Mouse (Mus musculus) midbrain, embryonic 11.5 days (tissue): Measurements from ENCODE around the gene Ackr2. TPM values are rescaled to one million over a fixed set of nuclear protein-coding genes. Genes with fewer than 3 reads are reported as not detected.
A peak's percentile ranks its signal among the peaks of the same experiment; 100 is the strongest.

Source experiments
- ATAC-seq: fragments of 200-750 bp; cut with Nextera tagmentation; 2 replicates; pipeline ENCODE4 v1.8.0; 2017; ENCODE audit warnings: moderate TSS enrichment, moderate library complexity; ENCODE audit not compliant: low FRiP score
- DNase-seq: peaks from one replicate; pipeline ENCODE4 v3.0.0; 2015; ENCODE audit warnings: low spot score; ENCODE audit errors: missing footprints
- H3K27ac ChIP-seq: fragments of 300-500 bp; sonication (generic); 2 replicates; pipeline ENCODE4 v1.5.1; 2014; ENCODE audit warnings: low read depth, low read length
- H3K27me3 ChIP-seq: fragments of 300-500 bp; sonication (generic); 2 replicates; pipeline ENCODE4 v1.6.1; 2014; ENCODE audit warnings: mild to moderate bottlenecking, low read length, moderate library complexity, mixed read lengths; ENCODE audit not compliant: control insufficient read depth, insufficient read depth
- H3K36me3 ChIP-seq: fragments of 300-500 bp; sonication (generic); 2 replicates; pipeline ENCODE4 v1.6.1; 2014; ENCODE audit warnings: mild to moderate bottlenecking, low read length, moderate library complexity, mixed read lengths; ENCODE audit not compliant: control insufficient read depth, insufficient read depth
- H3K4me1 ChIP-seq: fragments of 300-500 bp; sonication (generic); 2 replicates; pipeline ENCODE4 v1.6.1; 2014; ENCODE audit warnings: low read length; ENCODE audit not compliant: control insufficient read depth, insufficient read depth
- H3K4me2 ChIP-seq: fragments of 300-500 bp; sonication (generic); 2 replicates; pipeline ENCODE4 v1.6.1; 2014; ENCODE audit warnings: mild to moderate bottlenecking, moderate library complexity
- H3K4me3 ChIP-seq: fragments of 300-500 bp; sonication (generic); 2 replicates; pipeline ENCODE4 v1.5.1; 2014; ENCODE audit warnings: low read depth, low read length
- H3K9ac ChIP-seq: fragments of 300-500 bp; sonication (generic); 2 replicates; pipeline ENCODE4 v1.6.1; 2014; ENCODE audit warnings: low read length
- H3K9me3 ChIP-seq: fragments of 300-500 bp; sonication (generic); 2 replicates; pipeline ENCODE4 v1.6.1; 2016; ENCODE audit warnings: low read length; ENCODE audit not compliant: control insufficient read depth
- WGBS: fragments of 180-500 bp; shearing (Covaris S2); extraction: QIAGEN DNeasy Blood & Tissue Kit; methylation state at CpG from one replicate; pipeline ENCODE4 v1.1.7; 2014; 5-methylcytosine and 5-hydroxymethylcytosine counted together
- polyA plus RNA-seq: library from polyadenylated mRNA; unstranded; fragments of >200 nt; fragmentation: Nextera tagmentation; extraction: Ambion mirVana; gene quantifications from 2 replicates; pipeline ENCODE4 v1.2.1, GENCODE M21; 2014

Gene Ackr2
- polyA plus RNA-seq, 1 experiment from 2014 or later: 1.6 TPM

GRCm38 (mm10) chr9:121937944-121938355 lies 39.8 kb downstream of the Ackr2 start:
- Histone ChIP-seq H3K36me3 (no peaks in the 10 kb centered on the region), H3K27me3 (no peaks in the 10 kb centered on the region), H3K9ac (peak overlapping the region; percentile 53; the same call in 1 of the 2 replicates), H3K4me1 (no peaks in the 10 kb centered on the region), H3K27ac (no peak overlapping the region), H3K4me3 (peak overlapping the region; percentile 43), H3K9me3 (no peaks in the 10 kb centered on the region), H3K4me2 (peak overlapping the region; percentile 47)
- ATAC-seq (peak; percentile 70), DNase-seq (no peak)
- 45% methylated on average over 19 of the region's 21 CpGs for whole genome bisulfite sequencing

DNA sequence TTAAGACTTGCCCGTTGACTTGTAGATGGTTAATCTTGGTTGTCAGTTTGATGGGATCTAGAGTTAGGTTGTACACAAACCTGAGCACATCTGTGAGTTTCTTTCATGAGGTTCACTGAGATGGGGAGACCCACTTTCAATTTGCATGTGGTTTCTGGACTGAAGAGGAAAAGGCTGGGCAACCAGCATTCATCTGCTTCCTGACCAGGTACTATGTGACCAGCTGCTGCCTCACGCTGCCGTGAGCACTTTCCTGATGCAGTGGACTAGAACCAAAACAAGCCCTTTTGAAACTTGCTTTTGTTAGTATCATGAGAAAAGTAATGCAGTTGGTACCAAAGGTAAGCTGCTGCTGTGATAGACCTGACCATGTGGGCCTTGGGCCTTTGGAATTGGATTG lies 44.9 kb downstream of the Ackr2 start:
- no peaks in the 10 kb centered on the region for H3K4me1 ChIP-seq
- no peak overlapping the region for H3K4me2 ChIP-seq
- no peaks in the 10 kb centered on the region for H3K36me3 ChIP-seq
- no peak overlapping the region for H3K4me3 ChIP-seq
- no peaks in the 10 kb centered on the region for H3K9me3 ChIP-seq
- H3K27ac ChIP-seq: no peak overlapping the region
- no peak overlapping the region for H3K9ac ChIP-seq
- H3K27me3 ChIP-seq: no peaks in the 10 kb centered on the region
- ATAC-seq (no peak), DNase-seq (no peak)
- 89% methylated on average over 3 of the region's 3 CpGs for WGBS

- DNase-seq (no peak), ATAC-seq (no peak)
- Histone ChIP-seq H3K9me3 (no peaks in the 10 kb centered on the region), H3K27ac (no peak overlapping the region), H3K27me3 (no peaks in the 10 kb centered on the region), H3K4me3 (no peak overlapping the region), H3K9ac (no peak overlapping the region), H3K4me1 (no peaks in the 10 kb centered on the region), H3K36me3 (no peaks in the 10 kb centered on the region), H3K4me2 (no peak overlapping the region)
- 85% methylated on average over 3 of the region's 3 CpGs for WGBS
These were observed 45.5 kb downstream of the Ackr2 start for GRCm38 (mm10) chr9:121943628-121944027.

DNA sequence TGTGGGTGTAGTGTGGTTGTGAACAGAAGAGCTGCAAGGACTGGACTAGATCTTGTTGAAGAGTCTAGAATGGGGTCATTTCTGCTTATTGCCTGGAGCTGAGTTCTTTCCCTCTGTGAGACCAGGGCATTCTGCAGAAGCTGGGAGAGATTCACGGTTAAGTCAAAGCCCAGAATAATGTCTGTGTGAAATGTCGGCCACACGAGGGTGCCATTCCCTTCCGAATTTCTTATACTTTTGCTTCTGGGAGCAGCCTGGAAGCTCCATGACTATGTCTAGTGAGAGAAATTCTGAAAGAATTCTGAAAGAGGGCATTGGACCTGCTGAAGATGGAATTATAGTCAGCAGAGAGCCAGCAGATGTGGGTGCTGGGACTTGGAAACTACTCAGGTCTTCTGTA lies 49.6 kb downstream of the Ackr2 start:
- DNase-seq (peak; percentile 92), ATAC-seq (no peak)
- Histone ChIP-seq H3K4me3 (no peak overlapping the region), H3K4me2 (no peak overlapping the region), H3K36me3 (no peaks in the 10 kb centered on the region), H3K27ac (no peak overlapping the region), H3K4me1 (peaks cover 6% of the 10 kb centered on the region), H3K9ac (no peak overlapping the region), H3K9me3 (no peaks in the 10 kb centered on the region), H3K27me3 (no peaks in the 10 kb centered on the region)
- WGBS: 9% methylated on average over 4 of the region's 4 CpGs

GRCm38 (mm10) chr9:121948431-121948830 lies 50.3 kb downstream of the Ackr2 start:
- Histone ChIP-seq H3K4me3 (no peak overlapping the region), H3K36me3 (no peaks in the 10 kb centered on the region), H3K9me3 (no peaks in the 10 kb centered on the region), H3K4me1 (peaks cover 6% of the 10 kb centered on the region), H3K27ac (no peak overlapping the region), H3K27me3 (no peaks in the 10 kb centered on the region), H3K9ac (no peak overlapping the region), H3K4me2 (no peak overlapping the region)
- ATAC-seq (no peak), DNase-seq (no peak)
- 73% methylated on average over 4 of the region's 4 CpGs for WGBS

GRCm38 (mm10) chr9:121950418-121951113 lies 52.4 kb downstream of the Ackr2 start, which contains the start of gene Fam198a:
Fam198a (plus strand) TSS chr9:121950988.
- Histone ChIP-seq H3K9me3 (no peaks in the 10 kb centered on the region), H3K4me2 (no peak within 1 kb of the TSS; the same call in 1 of the 2 replicates), H3K27ac (no peak within 1 kb of the TSS), H3K9ac (no peak within 1 kb of the TSS), H3K4me3 (no peak within 1 kb of the TSS), H3K4me1 (peaks cover 6% of the 10 kb centered on the region), H3K27me3 (no peaks in the 10 kb centered on the region), H3K36me3 (no peaks in the 10 kb centered on the region)
- WGBS: 11% methylated on average over 14 of the region's 14 CpGs
- DNase-seq (no peak), ATAC-seq (peak; percentile 65; the same call in 1 of the 2 replicates)

- Histone ChIP-seq H3K27me3 (no peaks in the 10 kb centered on the region), H3K9ac (no peak overlapping the region), H3K4me2 (no peak overlapping the region; the same call in 1 of the 2 replicates), H3K27ac (no peak overlapping the region), H3K4me3 (no peak overlapping the region), H3K9me3 (no peaks in the 10 kb centered on the region), H3K36me3 (no peaks in the 10 kb centered on the region), H3K4me1 (peaks cover 6% of the 10 kb centered on the region)
- no peak for ATAC-seq
- no peak for DNase-seq
- WGBS: 46% methylated on average over 4 of the region's 4 CpGs
These were observed 52.9 kb downstream of the Ackr2 start for GRCm38 (mm10) chr9:121951114-121951423.

- no peak overlapping the region for H3K27ac ChIP-seq
- no peak overlapping the region for H3K9ac ChIP-seq
- no peak for DNase-seq
- no peak overlapping the region for H3K4me2 ChIP-seq
- no peaks in the 10 kb centered on the region for H3K36me3 ChIP-seq
- peaks cover 6% of the 10 kb centered on the region for H3K4me1 ChIP-seq
- no peak overlapping the region for H3K4me3 ChIP-seq
- ATAC-seq: no peak
- H3K27me3 ChIP-seq: no peaks in the 10 kb centered on the region
- 92% methylated on average over 6 of the region's 6 CpGs for WGBS
- H3K9me3 ChIP-seq: no peaks in the 10 kb centered on the region
These were observed 54.4 kb downstream of the Ackr2 start for GRCm38 (mm10) chr9:121952596-121952995.

DNA sequence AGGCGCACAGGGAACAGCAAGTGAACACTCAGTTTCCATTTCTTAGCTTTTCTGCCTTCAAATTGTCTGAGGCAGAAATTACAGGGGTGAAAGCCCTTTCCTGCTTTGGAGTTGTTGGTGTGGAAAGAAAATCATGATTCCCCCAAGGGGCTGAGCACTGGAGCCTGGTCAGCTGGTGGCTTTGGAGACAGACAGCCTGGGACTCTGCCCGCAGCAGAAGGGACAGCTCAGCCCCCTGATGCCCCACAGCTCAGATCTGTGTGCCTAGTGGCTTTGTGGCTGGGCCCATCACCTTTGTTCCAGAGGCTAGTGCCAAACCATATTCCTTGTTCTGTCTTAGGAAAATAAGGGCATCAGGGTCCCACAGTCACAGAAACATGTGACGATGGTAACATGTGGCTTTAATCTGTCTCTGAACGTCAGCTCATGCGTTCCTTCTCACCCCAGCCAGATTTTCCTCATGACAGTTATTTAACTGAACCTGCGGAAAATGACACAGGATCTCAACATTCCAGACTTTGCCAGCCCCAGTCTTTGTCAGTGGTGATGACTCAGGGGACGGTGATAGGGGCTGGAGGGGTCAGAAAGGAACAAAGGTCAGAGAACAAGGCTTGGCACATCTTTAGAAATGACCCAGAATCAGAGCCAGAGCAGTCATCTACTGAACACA lies 61.9 kb downstream of the Ackr2 start:
- Histone ChIP-seq H3K9me3 (no peaks in the 10 kb centered on the region), H3K36me3 (no peaks in the 10 kb centered on the region), H3K27ac (no peak overlapping the region), H3K4me3 (no peak overlapping the region), H3K4me1 (no peaks in the 10 kb centered on the region), H3K4me2 (no peak overlapping the region), H3K27me3 (no peaks in the 10 kb centered on the region), H3K9ac (no peak overlapping the region)
- WGBS: 54% methylated on average over 7 of the region's 7 CpGs
- ATAC-seq (no peak), DNase-seq (peak; percentile 86)
